9 mouse cellular contexts compared by ENCODE assay signal in the genomic region with DNA sequence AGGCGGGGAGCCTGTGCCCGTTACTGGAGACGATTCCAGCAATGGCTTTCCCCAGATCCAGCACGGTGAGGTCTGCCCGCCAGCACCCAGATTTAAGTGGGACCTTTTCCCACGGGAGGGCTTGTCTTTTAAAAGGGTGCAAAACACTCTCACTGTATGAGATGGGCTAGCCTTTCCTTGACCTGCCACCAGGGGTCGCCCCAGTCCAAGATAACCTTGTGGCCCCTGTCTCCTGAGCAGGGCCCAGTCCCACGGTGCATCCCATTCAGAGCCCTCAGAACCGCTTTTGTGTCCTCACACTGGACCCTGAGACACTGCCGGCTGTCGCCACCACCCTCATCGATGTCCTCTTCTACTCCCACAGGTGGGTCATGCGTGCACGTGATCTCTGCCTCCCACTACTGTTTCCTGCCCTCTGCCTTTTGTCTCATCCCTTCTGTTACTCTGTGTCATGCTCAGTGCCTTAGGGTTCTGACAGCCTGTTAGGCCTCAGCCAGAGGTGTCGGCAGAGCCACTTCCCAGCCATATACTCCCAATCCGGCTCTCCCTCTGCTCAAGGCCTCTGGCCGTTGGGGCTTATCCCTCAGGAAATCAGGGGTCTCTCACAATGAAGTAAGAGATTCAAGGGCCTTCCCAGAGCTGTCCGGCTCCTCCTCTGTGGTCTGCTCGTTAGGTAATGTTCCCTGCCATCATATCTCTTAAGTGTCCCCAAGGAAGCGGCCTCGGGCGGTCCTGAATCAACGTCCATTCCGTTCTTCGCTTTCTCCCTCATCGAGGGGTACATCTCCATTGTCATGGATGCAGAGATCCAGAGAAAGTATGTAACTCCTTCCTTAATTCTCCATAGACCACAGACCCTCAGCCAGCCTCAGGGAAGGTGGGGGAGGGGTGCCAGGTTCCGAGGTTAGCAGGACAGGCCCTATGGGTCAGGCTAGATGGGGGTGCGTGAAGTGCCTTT. TPM values are rescaled to one million over a fixed set of nuclear protein-coding genes. Genes with fewer than 3 reads are reported as not detected.
DNase-seq lines count a peak whose midpoint lies in the region; ATAC-seq and TF ChIP-seq lines count a peak whose summit lies in the region.
"Had no signal": no experiment of that assay in that cellular context is flagged by ENCODE, and none has a peak within 500 bp of the region (broad histone marks: within the 10 kb centered on the region; RNA-seq: fewer than 3 reads in every experiment).

No protein-coding gene starts in this region.

- DNase-seq in A20 (ENCODE audit: low read depth, low spot score) = peak; percentile 75
- DNase-seq in c-Kit-positive CD71-negative TER-119-negative erythroid progenitor cells, embryonic 14.5 days (ENCODE audit: low read depth) = peak; percentile 73
- peak; percentile 53 for DNase-seq in forelimb bud, embryonic 11.5 days (ENCODE audit: low read depth, low spot score)
- DNase-seq in kidney, adult 9 months = peak; percentile 85
- DNase-seq in liver, embryonic 14.5 days (ENCODE audit: low read depth in 3 of 3, low spot score in 3 of 3) = peak; percentile 57 to 62 (median 60)
- DNase-seq in right cerebral cortex, adult 18-20 months = peak; percentile 55
- peak; percentile 46 for DNase-seq in urinary bladder, postnatal 10 days (ENCODE audit: low spot score)

- peaks cover 7% of the 10 kb centered on the region for H3K4me1 ChIP-seq in ES-Bruce4 (ENCODE audit: control insufficient read depth, insufficient read depth, low read length)
- peaks cover 14 to 39% of the 10 kb centered on the region in 2 experiments for H3K4me1 ChIP-seq in liver, embryonic 14.5 days (replicated peaks; ENCODE audit: control insufficient read depth in 2 of 2, insufficient read depth in 2 of 2, low read length in 1 of 2)

- ATAC-seq in liver, embryonic 14.5 days (ENCODE audit: insufficient read depth) = no peak

- peak; percentile 87 for TF ChIP-seq CTCF in ES-Bruce4 (IDR thresholded peaks at IDR 0.05; ENCODE audit: low read depth, low read length)
- TF ChIP-seq CTCF in liver, embryonic 14.5 days (IDR thresholded peaks at IDR 0.05; ENCODE audit: low read depth) = peak; percentile 97

- no peak overlapping the region for H3K4me2 ChIP-seq in liver, embryonic 14.5 days (ENCODE audit: low read depth)

- WGBS in liver, embryonic 14.5 days (ENCODE audit: insufficient replicate concordance) = 38% methylated on average over 28 of the region's 28 CpGs

- H3K36me3 ChIP-seq in ES-Bruce4 (ENCODE audit: control insufficient read depth, insufficient read depth, low read length, poor library complexity, severe bottlenecking) = no peaks in the 10 kb centered on the region
- no peaks in the 10 kb centered on the region for H3K36me3 ChIP-seq in liver, embryonic 14.5 days (replicated peaks; ENCODE audit: control insufficient read depth, insufficient read depth, low read depth)

- no peak overlapping the region for H3K4me3 ChIP-seq in ES-Bruce4 (ENCODE audit: low read depth, low read length)
- no peak overlapping the region for H3K4me3 ChIP-seq in liver, embryonic 14.5 days (ENCODE audit: insufficient read depth in 1 of 2, low read depth in 2 of 2, low read length in 2 of 2)

- no peaks in the 10 kb centered on the region for H3K27me3 ChIP-seq in ES-Bruce4 (ENCODE audit: control insufficient read depth, insufficient read depth, low read length, poor library complexity, severe bottlenecking)
- peaks cover 7% of the 10 kb centered on the region for H3K27me3 ChIP-seq in liver, embryonic 14.5 days (ENCODE audit: control insufficient read depth, insufficient read depth, low read length)

- no peaks in the 10 kb centered on the region for H3K9me3 ChIP-seq in ES-Bruce4 (replicated peaks; ENCODE audit: control insufficient read depth, insufficient read depth, low read length, poor library complexity, severe bottlenecking)
- H3K9me3 ChIP-seq in liver, embryonic 14.5 days (ENCODE audit: control insufficient read depth, low read length) = no peaks in the 10 kb centered on the region

- TF ChIP-seq POLR2A in ES-Bruce4 (IDR thresholded peaks at IDR 0.05; ENCODE audit: insufficient read depth, low read length) = no peak

- no peak for TF ChIP-seq EP300 in ES-Bruce4 (IDR thresholded peaks at IDR 0.05; ENCODE audit: insufficient read depth, low read depth, low read length)
- TF ChIP-seq EP300 in liver, embryonic 14.5 days (IDR thresholded peaks at IDR 0.05; ENCODE audit: low read depth) = no peak

- H3K27ac ChIP-seq in ES-Bruce4 (ENCODE audit: insufficient read depth, low read length) = no peak overlapping the region
- no peak overlapping the region for H3K27ac ChIP-seq in liver, embryonic 14.5 days

- H3K9ac ChIP-seq in ES-Bruce4 (ENCODE audit: low read depth, poor library complexity, severe bottlenecking) = no peak overlapping the region
- H3K9ac ChIP-seq in liver, embryonic 14.5 days (replicated peaks) = no peak overlapping the region

RNA-seq across cellular contexts. Expression of a gene that starts 2.7 kb away (rescaled TPM):
- 29.6 and 35.2 TPM in 2 replicates for polyA plus RNA-seq in ES-Bruce4 (2011; ENCODE audit: insufficient read depth, insufficient read length, low read depth, missing spikeins)
- 1.0 and 1.1 TPM in 2 replicates for polyA plus RNA-seq in liver, embryonic 14.5 days (2012; rRNA removed)
- 1.4 and 1.5 TPM in 2 replicates for polyA plus RNA-seq in liver, embryonic 14.5 days (2014; fragmentation: Nextera tagmentation; extraction: Ambion mirVana)

RNA-seq across cellular contexts. Expression of a gene that starts 15.5 kb away (rescaled TPM):
- 0.52 and 0.88 TPM in 2 replicates for polyA plus RNA-seq in ES-Bruce4 (2011; ENCODE audit: insufficient read depth, insufficient read length, low read depth, missing spikeins)
- polyA plus RNA-seq in liver, embryonic 14.5 days (2012; rRNA removed) = 0.85 and 0.88 TPM in 2 replicates
- polyA plus RNA-seq in liver, embryonic 14.5 days (2014; fragmentation: Nextera tagmentation; extraction: Ambion mirVana) = 0.34 and 0.41 TPM in 2 replicates
- polyA plus RNA-seq: heart, embryonic 14.5 days had no signal

RNA-seq across cellular contexts. Expression of a gene that starts 34.1 kb away (rescaled TPM):
- polyA plus RNA-seq in ES-Bruce4 (2011; ENCODE audit: insufficient read depth, insufficient read length, low read depth, missing spikeins) = 19.9 and 20.5 TPM in 2 replicates
- 5.3 and 6.2 TPM in 2 replicates for polyA plus RNA-seq in liver, embryonic 14.5 days (2012; rRNA removed)
- 2.6 and 3.4 TPM in 2 replicates for polyA plus RNA-seq in liver, embryonic 14.5 days (2014; fragmentation: Nextera tagmentation; extraction: Ambion mirVana)

RNA-seq across cellular contexts. Expression of a gene that starts 36.6 kb away (rescaled TPM):
- polyA plus RNA-seq in ES-Bruce4 (2011; ENCODE audit: insufficient read depth, insufficient read length, low read depth, missing spikeins) = 12.1 and 13.3 TPM in 2 replicates
- polyA plus RNA-seq in liver, embryonic 14.5 days (2012; rRNA removed) = 0.02 TPM in 1 of 2 replicates, not detected in the other
- not detected in 2 replicates for polyA plus RNA-seq in liver, embryonic 14.5 days (2014; fragmentation: Nextera tagmentation; extraction: Ambion mirVana)

Comparison
In these comparisons a context has a peak if more than half of its experiments do, and no peak if none do; other contexts are left out.
1. RNA of a gene that starts 2.7 kb away (polyA plus RNA-seq): 29.6 to 35.2 TPM in ES-Bruce4; 1.0 to 1.5 TPM in liver, embryonic 14.5 days; every median in the first group is over 10 times any median in the second.
2. Peak in every context shown above with its lines, with median percentiles within 50 percentile points of each other: DNase-seq.